Mouse (Mus musculus): Measurements from ENCODE around the gene Pbxip1. TPM values are rescaled to one million over a fixed set of nuclear protein-coding genes. Genes with fewer than 3 reads are reported as not detected.
A peak's percentile ranks its signal among the peaks of the same experiment; 100 is the strongest.

The Pbxip1 gene
- polyA plus RNA-seq (2012; rRNA removed) (31.4 and 32.8 TPM in 2 replicates), polyA plus RNA-seq (2014; fragmentation: Nextera tagmentation; extraction: Ambion mirVana) (17.9 and 21.2 TPM in 2 replicates)

DNA sequence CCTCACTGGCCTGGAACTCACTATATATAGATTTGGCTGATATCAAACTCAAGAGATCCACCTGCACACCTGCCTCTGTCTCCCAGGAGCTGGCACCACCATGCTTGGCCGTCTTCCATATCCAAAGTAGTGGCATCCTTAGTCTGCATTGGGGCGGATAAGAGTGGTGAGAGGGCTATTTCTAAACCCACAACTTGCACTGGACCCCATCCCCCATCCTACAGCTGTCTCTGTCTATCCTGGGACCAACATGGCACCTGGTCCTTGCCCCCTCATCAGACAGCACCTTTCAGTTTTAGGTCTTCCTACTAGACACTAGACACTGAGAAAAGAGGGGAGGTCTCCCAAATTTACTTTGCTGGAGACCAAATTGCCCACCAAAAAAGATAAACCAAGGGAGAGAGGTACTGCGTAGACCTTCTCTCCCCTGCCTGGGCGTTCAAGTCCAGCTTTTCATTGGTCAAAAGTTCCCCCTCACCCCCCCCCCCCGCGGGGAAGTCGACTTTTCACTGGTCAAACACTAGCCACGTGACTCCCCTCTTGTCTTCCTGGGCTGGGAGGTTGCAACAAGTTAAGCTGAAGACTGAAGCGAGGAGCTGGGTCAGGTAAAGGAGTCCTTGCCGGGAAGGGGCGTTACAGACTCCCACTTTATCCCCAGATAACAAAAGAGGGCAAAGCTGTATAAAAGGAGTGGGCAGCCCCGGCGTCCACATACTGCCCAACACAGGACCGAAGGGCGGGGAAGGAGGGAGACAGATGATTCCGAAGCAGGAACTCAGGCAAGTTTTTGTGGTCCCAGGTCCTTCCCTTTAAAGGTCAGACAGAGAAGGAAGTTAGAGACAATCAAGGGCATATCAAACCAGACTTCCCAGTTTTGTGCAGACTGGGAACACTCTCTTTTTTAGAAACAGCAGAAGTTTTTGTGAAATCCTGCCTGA lies at the start of gene Pbxip1:
Gene Pbxip1, plus strand, starts transcription at position 531 of the 938 bp plus-strand sequence.
- no peak within 1 kb of the TSS; the same call in 1 of the 2 replicates for H3K27ac ChIP-seq (replicated peaks; ENCODE audit: low read depth, low read length)
- TF ChIP-seq POLR2A (IDR thresholded peaks at IDR 0.05; ENCODE audit: borderline replicate concordance, extremely low read depth, insufficient read depth, insufficient read length), result no peak
- 6% methylated on average over 16 of the region's 16 CpGs for WGBS
- peak within 1 kb of the TSS; percentile 60 for H3K4me2 ChIP-seq (replicated peaks; ENCODE audit: low read depth, low read length, severe bottlenecking)
- H3K9me3 ChIP-seq (ENCODE audit: control insufficient read depth, low read length), result no peaks in the 10 kb centered on the region
- ATAC-seq (ENCODE audit: low FRiP score, low read depth), result peak; percentile 92
- peaks cover 28% of the 10 kb centered on the region for H3K36me3 ChIP-seq (ENCODE audit: control insufficient read depth, insufficient read depth, low read length)
- DNase-seq (ENCODE audit: low spot score), result peak; percentile 84
- H3K4me1 ChIP-seq (ENCODE audit: control insufficient read depth, insufficient read depth, low read length), result peaks cover 10% of the 10 kb centered on the region
- H3K4me3 ChIP-seq (replicated peaks; ENCODE audit: low read length), result peak within 1 kb of the TSS; percentile 46
- peak within 1 kb of the TSS; percentile 53 for H3K9ac ChIP-seq (ENCODE audit: low read depth, low read length, severe bottlenecking)
- H3K27me3 ChIP-seq (ENCODE audit: control insufficient read depth, insufficient read depth, low read length), result no peaks in the 10 kb centered on the region

DNA sequence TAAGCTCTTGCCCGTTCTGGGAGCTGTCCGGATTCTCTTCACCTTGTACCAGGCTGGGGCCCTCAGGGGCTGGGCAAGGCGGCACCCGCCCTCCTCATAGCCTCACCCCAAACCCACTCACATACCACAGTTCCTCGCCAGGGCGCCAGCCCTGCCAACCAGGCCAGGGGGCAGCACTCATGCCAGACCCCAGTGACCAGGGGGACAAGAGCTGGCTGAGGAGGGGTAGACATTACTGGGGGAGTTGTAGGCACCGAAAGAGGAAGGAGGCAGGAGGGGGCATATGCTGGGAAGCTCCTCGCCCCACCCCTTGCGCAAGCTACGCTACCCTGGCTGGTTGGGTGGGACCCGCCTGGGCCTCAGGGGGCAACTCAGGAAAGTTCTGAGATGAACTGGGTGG lies 48.9 kb upstream of the Pbxip1 start:
- DNase-seq (ENCODE audit: low spot score) (no peak), ATAC-seq (ENCODE audit: low FRiP score, low read depth) (no peak)
- Histone ChIP-seq H3K27me3 (ENCODE audit: control insufficient read depth, insufficient read depth, low read length) (peaks cover 5% of the 10 kb centered on the region; the same call in 1 of the 2 replicates), H3K4me1 (ENCODE audit: control insufficient read depth, insufficient read depth, low read length) (peaks cover 26% of the 10 kb centered on the region), H3K9ac (ENCODE audit: low read depth, low read length, severe bottlenecking) (no peak overlapping the region), H3K9me3 (ENCODE audit: control insufficient read depth, low read length) (no peaks in the 10 kb centered on the region), H3K4me3 (replicated peaks; ENCODE audit: low read length) (no peak overlapping the region), H3K4me2 (replicated peaks; ENCODE audit: low read depth, low read length, severe bottlenecking) (no peak overlapping the region), H3K27ac (replicated peaks; ENCODE audit: low read depth, low read length) (no peak overlapping the region), H3K36me3 (ENCODE audit: control insufficient read depth, insufficient read depth, low read length) (no peaks in the 10 kb centered on the region)
- 80% methylated on average over 11 of the region's 11 CpGs for WGBS
- no peak for TF ChIP-seq POLR2A (IDR thresholded peaks at IDR 0.05; ENCODE audit: borderline replicate concordance, extremely low read depth, insufficient read depth, insufficient read length)

- Histone ChIP-seq H3K4me3 (replicated peaks; ENCODE audit: low read length) (no peak overlapping the region), H3K27me3 (ENCODE audit: control insufficient read depth, insufficient read depth, low read length) (peaks cover 6% of the 10 kb centered on the region; the same call in 1 of the 2 replicates), H3K9me3 (ENCODE audit: control insufficient read depth, low read length) (no peaks in the 10 kb centered on the region), H3K36me3 (ENCODE audit: control insufficient read depth, insufficient read depth, low read length) (no peaks in the 10 kb centered on the region), H3K9ac (ENCODE audit: low read depth, low read length, severe bottlenecking) (no peak overlapping the region), H3K4me1 (ENCODE audit: control insufficient read depth, insufficient read depth, low read length) (peaks cover 26% of the 10 kb centered on the region), H3K27ac (replicated peaks; ENCODE audit: low read depth, low read length) (no peak overlapping the region), H3K4me2 (replicated peaks; ENCODE audit: low read depth, low read length, severe bottlenecking) (no peak overlapping the region)
- ATAC-seq (ENCODE audit: low FRiP score, low read depth) (no peak), DNase-seq (ENCODE audit: low spot score) (no peak)
- TF ChIP-seq POLR2A (IDR thresholded peaks at IDR 0.05; ENCODE audit: borderline replicate concordance, extremely low read depth, insufficient read depth, insufficient read length), result no peak
- 75% methylated on average over 11 of the region's 11 CpGs for WGBS
These were observed 48.2 kb upstream of the Pbxip1 start for GRCm38 (mm10) chr3:89388134-89388881.

- peaks cover 26% of the 10 kb centered on the region for H3K4me1 ChIP-seq (ENCODE audit: control insufficient read depth, insufficient read depth, low read length)
- no peak for TF ChIP-seq POLR2A (IDR thresholded peaks at IDR 0.05; ENCODE audit: borderline replicate concordance, extremely low read depth, insufficient read depth, insufficient read length)
- peak; percentile 41 for DNase-seq (ENCODE audit: low spot score)
- no peaks in the 10 kb centered on the region for H3K9me3 ChIP-seq (ENCODE audit: control insufficient read depth, low read length)
- 62% methylated on average over 5 of the region's 6 CpGs for WGBS
- H3K9ac ChIP-seq (ENCODE audit: low read depth, low read length, severe bottlenecking), result no peak overlapping the region
- no peak overlapping the region for H3K27ac ChIP-seq (replicated peaks; ENCODE audit: low read depth, low read length)
- H3K36me3 ChIP-seq (ENCODE audit: control insufficient read depth, insufficient read depth, low read length), result no peaks in the 10 kb centered on the region
- ATAC-seq (ENCODE audit: low FRiP score, low read depth), result no peak
- H3K27me3 ChIP-seq (ENCODE audit: control insufficient read depth, insufficient read depth, low read length), result peaks cover 6% of the 10 kb centered on the region; the same call in 1 of the 2 replicates
- H3K4me3 ChIP-seq (replicated peaks; ENCODE audit: low read length), result no peak overlapping the region
- H3K4me2 ChIP-seq (replicated peaks; ENCODE audit: low read depth, low read length, severe bottlenecking), result no peak overlapping the region
These were observed 47.4 kb upstream of the Pbxip1 start for GRCm38 (mm10) chr3:89388901-89389740.
